Mouse (Mus musculus) cerebellum, adult 2 months (tissue): ENCODE measurements at regions not wholly inside any gene's neighbourhood (a gene's known extent, or its start where the extent isn't known, plus 50 kb on each side); places are given as distances from the start of the nearest gene placed in this dataset.

ENCODE experiments used
- DNase-seq, 2 experiments: peaks; one replicate each; pipeline ENCODE4 v3.0.0; 2021
- H3K27ac ChIP-seq: fragments of 200-500 bp; 2 replicates; pipeline ENCODE4 v1.5.1; 2012; ENCODE audit warnings: low read length, control low read depth, inconsistent platforms; ENCODE audit not compliant: insufficient read depth
- H3K27me3 ChIP-seq: fragments of 200-500 bp; 2 replicates; pipeline ENCODE4 v1.6.1; 2012; ENCODE audit warnings: inconsistent platforms, mild to moderate bottlenecking, low read length, moderate library complexity; ENCODE audit not compliant: control insufficient read depth, insufficient read depth
- H3K4me1 ChIP-seq: fragments of 200-500 bp; 2 replicates; pipeline ENCODE4 v1.6.1; 2011; ENCODE audit warnings: low read length; ENCODE audit not compliant: control insufficient read depth, insufficient read depth
- H3K4me3 ChIP-seq: fragments of 200-500 bp; replicated peaks from 2 replicates; pipeline ENCODE3; 2011; ENCODE audit warnings: mild to moderate bottlenecking, low read depth, low read length, control low read depth; ENCODE audit not compliant: insufficient read depth
- CTCF ChIP-seq: fragments of 200-500 bp; IDR thresholded peaks from 2 replicates; pipeline ENCODE4 v1.5.1; 2011; ENCODE audit warnings: low read depth, mild to moderate bottlenecking, control low read depth, low read length, moderate library complexity, borderline replicate concordance; ENCODE audit not compliant: insufficient read depth
- POLR2A ChIP-seq: fragments of 200-500 bp; IDR thresholded peaks from 2 replicates; pipeline ENCODE4 v1.6.1; 2011; ENCODE audit warnings: low read length, control low read depth, borderline replicate concordance; ENCODE audit not compliant: insufficient read depth
- WGBS: fragments of 180-500 bp; shearing (Covaris S2); methylation state at CpG from one replicate; pipeline ENCODE4 v1.1.7; 2018; 5-methylcytosine and 5-hydroxymethylcytosine counted together

DNA sequence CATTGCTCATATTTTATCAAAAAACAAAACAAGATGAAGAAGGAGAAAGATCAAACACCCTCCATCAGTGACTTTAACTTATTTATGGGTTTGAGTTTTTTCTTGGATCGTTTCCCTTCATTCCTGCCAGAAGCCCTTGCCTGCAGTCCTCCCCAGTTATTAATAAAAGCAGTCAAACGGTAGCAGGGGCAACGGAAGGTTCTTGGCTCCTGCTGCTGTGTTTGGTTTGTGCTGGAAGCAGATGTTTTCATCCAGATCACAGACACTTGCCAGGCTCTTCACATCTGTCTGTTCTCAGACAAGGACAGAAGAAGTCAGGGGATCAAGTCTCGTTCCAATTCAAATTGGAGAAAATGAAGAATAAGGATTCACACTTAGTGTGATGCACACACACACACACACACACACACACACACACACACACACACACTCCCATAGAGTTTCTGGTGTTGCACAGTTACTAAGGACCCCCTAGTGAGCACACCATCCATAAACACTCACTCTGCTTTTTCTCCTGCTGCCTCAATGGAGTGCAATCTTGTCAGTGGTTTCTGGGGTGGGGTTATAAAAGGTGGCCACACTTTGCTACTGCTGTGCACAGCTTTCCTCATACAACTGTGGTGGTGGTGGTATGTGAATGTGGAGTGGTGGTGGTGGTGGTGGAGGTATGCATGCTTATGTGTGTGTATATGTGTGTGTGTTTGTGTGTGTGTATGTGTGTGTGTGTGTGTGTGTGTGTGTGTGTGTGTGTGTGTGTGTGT, 131.6 kb upstream of the Mycn start:
- Histone ChIP-seq H3K27ac (no peak overlapping the region), H3K4me1 (no peaks in the 10 kb centered on the region), H3K27me3 (no peaks in the 10 kb centered on the region), H3K4me3 (no peak overlapping the region)
- DNase-seq: no peak
- no peak for TF ChIP-seq POLR2A
- no peak for TF ChIP-seq CTCF
- WGBS: 33% methylated on average over 4 of the region's 4 CpGs

DNA sequence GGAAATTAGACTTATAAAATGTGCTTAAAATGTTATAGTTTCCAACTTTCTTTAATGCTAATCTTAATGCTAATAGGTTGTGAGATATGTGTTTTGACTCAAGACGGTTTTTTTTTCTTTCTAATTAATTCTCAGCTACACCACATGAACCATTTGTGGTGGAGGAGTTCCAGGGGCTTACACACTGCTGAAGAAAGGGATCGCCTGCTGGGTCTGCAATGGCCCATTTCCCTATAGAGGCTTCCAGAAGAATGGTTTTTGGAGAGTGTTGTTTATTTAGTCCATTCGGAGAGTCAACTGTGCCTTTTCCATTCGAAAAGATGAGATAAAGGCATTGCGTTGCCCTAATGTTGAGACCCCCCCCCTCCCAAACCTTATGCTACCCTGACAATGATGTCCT, 125.6 kb upstream of the Mycn start:
- Histone ChIP-seq H3K27ac (no peak overlapping the region), H3K4me1 (no peaks in the 10 kb centered on the region), H3K27me3 (no peaks in the 10 kb centered on the region), H3K4me3 (no peak overlapping the region)
- DNase-seq: no peak
- TF ChIP-seq CTCF (no peak), POLR2A (no peak)
- WGBS: 65% methylated on average over 5 of the region's 5 CpGs

DNA sequence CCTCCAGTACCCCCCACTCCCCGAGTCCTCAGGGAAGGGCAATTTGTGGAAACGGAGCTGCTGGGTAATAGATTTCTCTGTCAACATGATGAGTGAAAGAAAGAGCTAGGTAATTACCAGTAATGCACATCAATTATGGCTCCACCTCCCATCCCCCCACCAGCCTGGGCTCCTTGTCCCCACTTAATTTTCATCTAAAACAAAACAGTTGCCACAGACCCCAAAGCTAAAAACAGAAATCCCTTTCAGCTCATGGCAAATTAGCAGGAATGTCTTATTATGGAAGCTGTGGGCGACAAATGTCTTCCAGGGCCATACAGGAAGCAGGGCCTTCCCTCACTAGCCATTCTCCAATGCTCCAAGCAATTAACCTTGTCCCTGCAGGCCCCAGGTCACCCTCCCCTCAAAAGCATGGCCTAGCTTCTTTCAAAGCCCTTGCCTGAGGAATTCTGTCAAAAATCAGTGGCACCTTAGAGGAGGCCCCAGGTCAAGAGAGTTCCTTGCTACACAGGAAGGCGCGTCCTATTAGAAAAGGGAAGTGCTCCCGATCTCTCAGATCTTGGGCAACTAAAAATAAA, 125.0 kb upstream of the Mycn start:
- Histone ChIP-seq H3K27ac (no peak overlapping the region), H3K4me3 (no peak overlapping the region), H3K27me3 (no peaks in the 10 kb centered on the region), H3K4me1 (no peaks in the 10 kb centered on the region)
- DNase-seq: no peak
- WGBS: 93% methylated on average over 6 of the region's 6 CpGs
- no peak for TF ChIP-seq POLR2A
- no peak for TF ChIP-seq CTCF

DNA sequence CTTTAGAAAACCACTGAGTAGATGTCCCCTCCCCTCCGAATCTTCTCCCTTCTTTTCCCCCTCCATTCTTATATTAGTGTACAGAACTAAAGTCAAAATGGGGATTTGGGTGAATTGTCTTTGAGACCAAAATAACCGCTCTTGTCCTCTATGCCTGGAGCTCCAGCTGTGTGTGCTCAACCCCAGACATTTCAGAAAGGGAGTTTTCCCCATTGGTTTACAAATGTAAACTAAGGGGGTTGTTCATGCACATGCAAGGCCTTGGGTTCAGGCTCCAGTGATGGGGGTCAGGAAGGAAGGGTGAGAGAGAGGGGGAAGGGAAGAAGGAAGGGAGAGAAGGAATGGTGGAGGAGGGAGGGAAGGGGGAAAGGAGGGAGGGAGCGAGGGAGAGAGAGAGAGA, 117.8 kb upstream of the Mycn start:
- Histone ChIP-seq H3K27ac (no peak overlapping the region), H3K4me1 (no peaks in the 10 kb centered on the region), H3K27me3 (no peaks in the 10 kb centered on the region), H3K4me3 (no peak overlapping the region)
- WGBS: 66% methylated on average over 3 of the region's 3 CpGs
- DNase-seq: no peak
- TF ChIP-seq POLR2A (no peak), CTCF (no peak)

DNA sequence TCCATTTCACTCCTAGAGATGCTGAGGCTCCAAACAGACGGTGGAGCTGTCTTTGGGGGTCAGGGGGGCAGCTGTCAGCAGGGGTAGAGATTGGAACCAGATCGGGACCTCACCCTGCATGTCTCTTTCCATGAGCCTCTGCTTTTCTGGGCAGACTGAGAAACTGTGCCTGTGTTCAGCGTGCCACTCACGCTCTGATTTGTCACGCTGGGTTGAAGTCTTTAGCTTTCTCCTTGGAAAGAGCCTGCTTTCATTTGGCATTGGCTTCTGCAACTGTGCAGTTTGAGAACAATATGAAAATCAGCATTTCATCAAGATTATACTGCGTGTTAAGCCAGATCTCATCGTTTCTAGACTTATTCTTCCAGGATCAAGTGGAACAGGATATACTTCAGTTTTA, 114.5 kb upstream of the Mycn start:
- H3K4me3 ChIP-seq: no peak overlapping the region
- no peak for DNase-seq

DNA sequence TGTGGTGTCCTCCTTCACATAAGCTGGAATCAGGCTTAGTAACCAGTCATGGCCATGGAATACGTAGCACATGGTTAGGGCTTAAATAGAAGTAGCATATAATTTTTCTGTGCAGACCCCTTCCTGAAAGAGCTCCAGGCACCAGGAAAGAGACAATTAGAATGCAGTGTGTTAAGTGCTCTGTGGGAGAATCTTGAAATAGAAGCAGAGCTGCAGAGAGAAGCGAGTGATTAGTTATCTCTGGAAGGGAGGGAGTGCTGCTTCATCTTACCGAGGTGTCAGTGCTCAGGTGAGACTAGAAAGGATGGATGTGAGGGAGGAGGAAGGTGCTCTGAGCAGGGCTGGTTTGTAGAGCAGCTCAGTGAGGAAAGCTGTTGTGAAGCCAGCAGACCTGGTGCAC, 112.9 kb upstream of the Mycn start:
- Histone ChIP-seq H3K4me1 (no peaks in the 10 kb centered on the region), H3K4me3 (no peak overlapping the region), H3K27ac (no peak overlapping the region), H3K27me3 (no peaks in the 10 kb centered on the region)
- no peak for TF ChIP-seq POLR2A
- TF ChIP-seq CTCF: no peak
- no peak for DNase-seq
- 83% methylated on average over 3 of the region's 3 CpGs for WGBS

More for the DNA sequence above, 114.5 kb upstream of the Mycn start:
- no peak for TF ChIP-seq POLR2A
- no peak for TF ChIP-seq CTCF
- 11% methylated on average over 7 of the region's 7 CpGs for WGBS
- Histone ChIP-seq H3K4me1 (no peaks in the 10 kb centered on the region), H3K27ac (no peak overlapping the region), H3K27me3 (no peaks in the 10 kb centered on the region)

DNA sequence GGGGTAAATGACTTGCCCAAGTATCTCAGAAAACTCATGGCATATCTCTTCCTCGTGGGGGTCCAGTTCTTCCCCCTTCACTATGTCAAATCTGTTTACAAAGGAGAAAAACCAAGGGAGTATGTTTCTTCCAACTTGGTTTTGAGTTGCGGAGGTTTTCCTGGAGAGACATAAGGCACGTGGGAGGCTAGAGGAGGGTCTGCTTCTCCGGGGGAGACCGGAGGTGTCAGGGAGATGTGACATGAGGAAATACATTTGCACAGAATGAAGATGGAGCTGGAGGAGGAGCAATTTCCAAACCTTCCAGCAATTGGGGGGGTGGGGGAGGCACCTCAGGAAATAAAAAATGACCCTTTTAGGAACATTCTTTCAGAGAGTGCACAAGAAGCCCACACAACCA, 112.0 kb upstream of the Mycn start:
- Histone ChIP-seq H3K27ac (no peak overlapping the region), H3K4me3 (no peak overlapping the region), H3K27me3 (no peaks in the 10 kb centered on the region), H3K4me1 (no peaks in the 10 kb centered on the region)
- TF ChIP-seq CTCF (no peak), POLR2A (no peak)
- 64% methylated on average over 5 of the region's 5 CpGs for WGBS
- DNase-seq: no peak
